Mouse (Mus musculus): Measurements from ENCODE around the gene Cacna2d2.

DNA sequence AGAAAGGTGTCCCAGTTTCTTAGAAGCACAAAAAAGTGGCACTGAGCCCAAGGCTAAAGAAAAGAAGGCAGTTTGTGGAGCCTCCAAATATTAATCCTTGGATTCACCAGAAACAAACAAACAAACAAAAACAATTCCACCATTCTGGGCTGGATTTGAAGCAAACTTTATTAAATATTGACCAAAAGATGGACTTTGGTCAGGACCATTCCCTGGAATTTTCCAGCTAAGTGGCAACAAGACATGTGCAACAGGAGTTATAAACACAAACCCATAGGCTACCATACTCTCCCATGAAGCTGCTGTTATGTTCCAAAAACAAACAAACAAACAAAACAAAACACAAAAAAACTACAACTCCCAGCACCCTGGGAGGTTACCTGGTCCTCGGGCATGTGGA lies 74.6 kb downstream of the Cacna2d2 start:
- TF ChIP-seq POLR2A (IDR thresholded peaks at IDR 0.05; ENCODE audit: insufficient read depth, low read depth, low read length) (no peak), CTCF (IDR thresholded peaks at IDR 0.05) (no peak), EP300 (IDR thresholded peaks at IDR 0.05; ENCODE audit: insufficient read depth, low read depth, low read length) (no peak)

All from heart, adult 2 months (tissue).